In genomic region chr2:24574616-24575015, GRCm38 (mm10) we compare ENCODE assay signal across 9 mouse cellular contexts.
DNase-seq lines count a peak whose midpoint lies in the region; ATAC-seq and TF ChIP-seq lines count a peak whose summit lies in the region.
"Had no signal": no experiment of that assay in that cellular context is flagged by ENCODE, and none has a peak within 500 bp of the region (broad histone marks: within the 10 kb centered on the region; RNA-seq: fewer than 3 reads in every experiment).

No protein-coding gene starts in this region.

- DNase-seq in kidney, adult 2 months: peak; percentile 55
- DNase-seq in Muller cell, postnatal 12 days (ENCODE audit: inconsistent ontology term): peak; percentile 12
- DNase-seq in cerebellum, adult 2 months: peak; percentile 20 to 37
- DNase-seq in gastrocnemius, postnatal 36 days: peak; percentile 24 to 42
- DNase-seq in left cerebral cortex, adult 11 months (ENCODE audit: low spot score): peak; percentile 50
- DNase-seq in neural tube, embryonic 11.5 days (ENCODE audit: low spot score): peak; percentile 62

- no peak overlapping the region for H3K27ac ChIP-seq in kidney, adult 2 months (ENCODE audit: insufficient read depth, low read depth, low read length)
- H3K27ac ChIP-seq in kidney, embryonic 14.5 days (ENCODE audit: low read depth, low read length): no peak overlapping the region
- H3K27ac ChIP-seq in cerebellum, adult 2 months (ENCODE audit: insufficient read depth, low read length): no peak overlapping the region
- no peak overlapping the region for H3K27ac ChIP-seq in neural tube, embryonic 11.5 days (ENCODE audit: low read depth, low read length)
- H3K27ac ChIP-seq: neural tube, embryonic 13.5 days had no signal

- TF ChIP-seq CTCF in kidney, adult 2 months (conservative IDR thresholded peaks at IDR 0.05; ENCODE audit: insufficient read depth, insufficient read length, low read depth, low read length): peak; percentile 76
- TF ChIP-seq CTCF in cerebellum, adult 2 months (IDR thresholded peaks at IDR 0.05; ENCODE audit: borderline replicate concordance, insufficient read depth, low read depth, low read length): peak; percentile 54; the same call in 1 of the 2 replicates

- H3K4me1 ChIP-seq in kidney, adult 2 months (ENCODE audit: control insufficient read depth, insufficient read depth, low read length): no peaks in the 10 kb centered on the region
- no peaks in the 10 kb centered on the region for H3K4me1 ChIP-seq in kidney, embryonic 14.5 days (ENCODE audit: control insufficient read depth, insufficient read depth, low read length)
- no peaks in the 10 kb centered on the region for H3K4me1 ChIP-seq in cerebellum, adult 2 months (ENCODE audit: control insufficient read depth, insufficient read depth, low read length)
- H3K4me1 ChIP-seq in neural tube, embryonic 11.5 days (ENCODE audit: control insufficient read depth, insufficient read depth, low read length): no peaks in the 10 kb centered on the region
- H3K4me1 ChIP-seq: neural tube, embryonic 13.5 days had no signal

- no peaks in the 10 kb centered on the region for H3K36me3 ChIP-seq in kidney, adult 2 months (ENCODE audit: control insufficient read depth, insufficient read depth, low read length)
- H3K36me3 ChIP-seq in kidney, embryonic 14.5 days (ENCODE audit: control insufficient read depth, insufficient read depth, low read length): no peaks in the 10 kb centered on the region
- no peaks in the 10 kb centered on the region for H3K36me3 ChIP-seq in neural tube, embryonic 11.5 days (ENCODE audit: control insufficient read depth, insufficient read depth, low read length)
- H3K36me3 ChIP-seq: neural tube, embryonic 13.5 days had no signal

- H3K9me3 ChIP-seq in kidney, embryonic 14.5 days (ENCODE audit: control insufficient read depth, low read length): no peaks in the 10 kb centered on the region
- no peaks in the 10 kb centered on the region for H3K9me3 ChIP-seq in neural tube, embryonic 11.5 days (ENCODE audit: control insufficient read depth, low read length)
- H3K9me3 ChIP-seq: neural tube, embryonic 13.5 days had no signal

- intact Hi-C loops in gastrocnemius, postnatal 36 days (cut with DNase I): loop anchor here (5.0 kb wide), 1 partner anchor 183 kb away; no protein-coding TSS in a partner anchor

- no peaks in the 10 kb centered on the region for H3K27me3 ChIP-seq in kidney, adult 2 months (replicated peaks; ENCODE audit: control insufficient read depth, insufficient read depth, low read length)
- H3K27me3 ChIP-seq in kidney, embryonic 14.5 days (ENCODE audit: control insufficient read depth, insufficient read depth, low read length): no peaks in the 10 kb centered on the region
- no peaks in the 10 kb centered on the region for H3K27me3 ChIP-seq in cerebellum, adult 2 months (ENCODE audit: control insufficient read depth, insufficient read depth, low read length)
- H3K27me3 ChIP-seq in neural tube, embryonic 11.5 days (ENCODE audit: control insufficient read depth, insufficient read depth, low read length): no peaks in the 10 kb centered on the region
- H3K27me3 ChIP-seq: neural tube, embryonic 13.5 days had no signal

- H3K9ac ChIP-seq in kidney, embryonic 14.5 days (ENCODE audit: low read depth, low read length): no peak overlapping the region
- no peak overlapping the region for H3K9ac ChIP-seq in neural tube, embryonic 11.5 days (ENCODE audit: low read length)
- H3K9ac ChIP-seq: neural tube, embryonic 13.5 days had no signal

- no peak overlapping the region for H3K4me2 ChIP-seq in kidney, embryonic 14.5 days (replicated peaks; ENCODE audit: low read depth, low read length)
- H3K4me2 ChIP-seq in neural tube, embryonic 11.5 days (ENCODE audit: low read depth): no peak overlapping the region
- H3K4me2 ChIP-seq: neural tube, embryonic 13.5 days had no signal

- ATAC-seq in kidney, embryonic 14.5 days (ENCODE audit: low FRiP score, low TSS enrichment): no peak
- ATAC-seq in neural tube, embryonic 11.5 days (ENCODE audit: insufficient read depth, low FRiP score, low TSS enrichment): no peak
- no peak for ATAC-seq in activated CD4-positive, CD25-positive, alpha-beta regulatory T cell, adult 4 months

- H3K4me3 ChIP-seq in kidney, adult 2 months (ENCODE audit: insufficient read depth, low read depth, low read length): no peak overlapping the region
- H3K4me3 ChIP-seq in kidney, embryonic 14.5 days (ENCODE audit: low read length): no peak overlapping the region
- H3K4me3 ChIP-seq in cerebellum, adult 2 months (replicated peaks; ENCODE audit: insufficient read depth, low read depth, low read length): no peak overlapping the region
- no peak overlapping the region for H3K4me3 ChIP-seq in neural tube, embryonic 11.5 days (ENCODE audit: low read depth, low read length)
- H3K4me3 ChIP-seq: neural tube, embryonic 13.5 days had no signal

- WGBS in kidney, adult 2 months: 14% methylated on average over 3 of the region's 3 CpGs
- 23% methylated on average over 3 of the region's 3 CpGs for whole genome bisulfite sequencing in kidney, embryonic 14.5 days
- WGBS in cerebellum, adult 2 months: 20% methylated on average over 3 of the region's 3 CpGs
- WGBS in neural tube, embryonic 11.5 days: 20% methylated on average over 3 of the region's 3 CpGs

- TF ChIP-seq POLR2A in kidney, adult 2 months (IDR thresholded peaks at IDR 0.05; ENCODE audit: low read depth, low read length): no peak
- no peak for TF ChIP-seq POLR2A in cerebellum, adult 2 months (IDR thresholded peaks at IDR 0.05; ENCODE audit: borderline replicate concordance, insufficient read depth, low read length)

Comparison
In these comparisons a context has a peak if more than half of its experiments do, and no peak if none do; other contexts are left out.
1. DNase-seq: peak in every context shown above with its lines; median percentile 62 in neural tube, embryonic 11.5 days; 55 in kidney, adult 2 months; 50 in left cerebral cortex, adult 11 months; 33 in gastrocnemius, postnatal 36 days; 28 in cerebellum, adult 2 months; 12 in Muller cell, postnatal 12 days.